Mouse (Mus musculus): ENCODE results near the gene Ada. TPM values are rescaled to one million over a fixed set of nuclear protein-coding genes. Genes with fewer than 3 reads are reported as not detected.
A peak's percentile ranks its signal among the peaks of the same experiment; 100 is the strongest.

Gene Ada
- total RNA-seq, 4 experiments from 2014 or later: 3.3 to 6.1 (median 5.3) TPM

DNA sequence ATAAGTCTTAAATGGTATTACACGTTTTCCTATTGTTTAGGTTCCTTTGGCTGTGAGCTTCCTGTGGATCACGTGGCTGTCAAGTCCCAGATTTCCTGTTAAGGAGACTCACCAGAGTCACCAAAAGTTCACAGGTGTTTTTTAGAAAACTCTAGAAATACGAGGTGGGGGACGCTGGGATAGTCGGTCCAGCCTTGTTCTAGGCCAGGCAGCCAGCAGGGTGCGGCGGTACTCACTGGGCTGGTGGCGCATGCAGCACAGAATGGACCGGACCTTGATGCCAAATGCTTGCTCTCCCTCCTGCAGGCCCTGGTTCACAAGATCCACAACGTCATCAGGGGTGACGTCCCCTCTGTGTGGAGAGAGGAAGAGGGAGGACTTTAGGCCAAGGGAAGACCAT is 18.0 kb downstream of the Ada start:
- no peak for DNase-seq

DNA sequence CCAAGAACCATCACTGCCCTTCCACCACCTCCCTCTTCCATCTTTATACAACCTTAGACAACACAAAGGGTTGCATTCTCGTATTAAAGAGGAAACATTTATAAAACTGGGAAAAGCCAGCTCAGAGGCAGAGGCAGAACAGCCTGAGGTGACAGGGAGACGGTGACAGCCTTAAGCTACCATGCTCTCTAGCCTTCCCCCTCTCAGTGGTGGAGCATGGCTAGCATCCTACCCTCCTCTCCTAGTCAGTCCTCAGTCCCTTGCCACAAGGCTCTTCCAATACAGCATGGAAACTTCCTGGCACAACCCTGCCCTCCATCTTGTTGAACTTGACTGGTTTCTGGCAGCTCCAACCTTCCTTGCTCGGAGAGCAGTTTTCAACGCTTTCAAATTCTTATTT is 21.7 kb downstream of the Ada start:
- DNase-seq: no peak

DNA sequence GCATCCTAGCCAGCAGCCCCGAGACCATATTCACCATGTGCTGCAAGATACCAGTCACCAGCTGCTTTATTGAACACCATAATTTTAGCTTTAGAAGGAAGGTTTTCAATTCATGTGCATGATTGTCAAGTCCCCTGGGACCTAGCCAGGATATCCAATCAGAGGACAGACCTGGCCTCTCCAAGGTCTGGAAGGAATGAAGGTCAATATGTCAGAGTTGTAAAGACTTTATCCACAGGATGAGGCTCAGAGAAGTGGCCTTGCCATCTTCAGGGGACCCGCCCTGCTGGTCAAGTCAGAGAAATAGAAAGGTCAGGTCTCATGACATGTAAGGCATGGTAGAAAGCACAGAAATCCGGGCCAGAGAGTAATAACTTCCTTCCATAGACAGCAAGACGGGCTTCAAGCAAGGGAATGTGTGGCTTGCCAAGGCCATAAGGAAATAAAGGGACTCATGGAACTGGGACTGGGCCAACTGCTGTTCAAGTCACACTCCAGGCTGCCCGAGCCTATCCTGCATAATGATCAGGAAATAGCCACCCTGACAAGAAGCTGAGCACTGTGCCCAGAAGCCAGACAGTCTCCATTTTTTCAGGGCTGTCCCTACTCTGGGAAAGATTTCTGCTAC is 23.2 kb downstream of the Ada start:
- DNase-seq: peak; percentile 34

DNA sequence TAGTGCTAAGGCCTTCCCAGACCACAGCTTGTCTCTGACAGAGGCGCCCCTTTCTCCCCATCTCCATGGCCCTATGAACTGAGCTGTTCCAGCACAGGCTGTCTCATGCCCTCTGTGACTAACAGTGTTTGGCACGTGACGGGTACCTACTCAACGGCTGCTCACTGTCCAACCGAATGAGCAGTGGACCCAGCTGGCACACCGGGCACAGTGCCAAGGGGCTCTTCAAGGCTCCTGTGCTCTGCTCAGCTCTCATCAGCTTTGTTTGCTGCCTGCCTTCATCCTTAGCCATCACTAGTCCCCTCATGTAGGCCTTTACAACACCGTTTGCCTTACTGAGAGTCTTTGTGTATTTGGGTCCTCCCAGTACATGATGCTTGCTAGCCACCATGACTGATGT is 27.5 kb downstream of the Ada start:
- DNase-seq: peak; percentile 70

DNA sequence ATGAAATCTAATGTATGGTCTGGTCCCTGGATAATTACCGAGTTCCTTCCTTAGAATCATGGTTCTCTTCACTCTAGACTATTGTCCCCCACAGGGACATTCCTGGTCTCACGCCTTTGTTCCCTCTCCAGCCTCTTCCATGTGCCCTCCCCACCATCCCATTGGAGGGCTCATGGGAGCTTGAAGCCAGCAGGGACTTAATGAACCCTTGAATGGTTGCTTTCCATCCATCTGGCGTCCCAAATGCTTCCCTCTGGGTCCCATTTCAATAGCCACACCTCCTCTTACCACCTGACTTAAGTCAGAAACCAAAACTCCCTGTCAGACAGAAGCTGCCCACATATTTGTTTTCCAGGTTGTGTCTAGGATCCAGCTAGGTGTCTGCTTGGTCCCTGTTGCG is 30.4 kb downstream of the Ada start:
- DNase-seq: no peak

DNA sequence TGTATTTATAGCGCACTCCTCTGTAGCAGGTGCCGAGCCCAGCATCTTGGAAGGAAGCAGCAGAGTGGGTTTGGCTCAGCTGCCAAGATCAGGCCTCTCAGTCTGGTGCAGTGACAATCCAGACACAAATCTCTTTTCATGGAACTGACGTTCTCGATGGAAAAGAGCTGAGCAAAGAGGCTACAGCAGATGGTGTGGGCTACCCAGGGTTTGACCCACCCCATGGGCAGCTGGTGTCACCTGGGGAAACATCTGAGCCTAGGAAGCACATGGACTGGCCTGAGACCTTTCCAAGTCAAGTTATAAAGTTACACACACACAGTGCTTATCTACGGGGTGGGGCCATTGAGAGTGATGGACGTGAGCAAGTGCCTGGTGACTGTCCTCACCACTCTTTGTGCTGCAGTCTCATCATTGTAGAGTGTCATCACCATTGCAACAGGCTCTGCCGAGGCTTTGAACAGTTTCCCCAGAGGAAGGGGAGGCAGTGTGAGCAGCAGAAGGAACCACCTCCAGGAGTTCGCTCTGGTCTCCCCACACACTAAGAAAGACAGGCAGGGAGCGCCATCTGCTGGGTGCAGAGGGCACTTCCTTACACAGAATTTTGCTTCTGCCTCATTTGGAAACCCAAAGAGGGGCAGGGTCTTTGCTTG is 31.0 kb downstream of the Ada start:
- DNase-seq: peak; percentile 57

DNA sequence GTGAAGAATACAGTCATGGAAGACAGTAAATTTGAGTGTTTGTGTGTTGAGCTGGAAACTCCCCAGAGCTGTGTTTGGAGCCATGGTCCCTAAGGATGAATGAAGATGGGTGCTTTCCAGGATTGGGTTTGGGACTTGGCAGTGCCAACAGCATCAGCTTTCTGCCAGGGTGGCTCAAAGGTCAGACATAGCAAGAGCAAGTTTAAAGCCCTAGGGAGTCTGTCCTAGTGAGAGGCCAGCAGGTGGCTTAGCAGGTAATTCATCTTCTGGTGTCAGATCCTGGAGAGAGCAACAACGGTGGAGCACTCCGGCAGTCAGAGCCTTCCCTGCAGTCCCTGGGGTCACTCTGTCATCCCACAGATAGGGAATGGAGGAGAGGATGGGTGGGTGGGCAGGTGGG is 31.5 kb downstream of the Ada start:
- DNase-seq: no peak

DNA sequence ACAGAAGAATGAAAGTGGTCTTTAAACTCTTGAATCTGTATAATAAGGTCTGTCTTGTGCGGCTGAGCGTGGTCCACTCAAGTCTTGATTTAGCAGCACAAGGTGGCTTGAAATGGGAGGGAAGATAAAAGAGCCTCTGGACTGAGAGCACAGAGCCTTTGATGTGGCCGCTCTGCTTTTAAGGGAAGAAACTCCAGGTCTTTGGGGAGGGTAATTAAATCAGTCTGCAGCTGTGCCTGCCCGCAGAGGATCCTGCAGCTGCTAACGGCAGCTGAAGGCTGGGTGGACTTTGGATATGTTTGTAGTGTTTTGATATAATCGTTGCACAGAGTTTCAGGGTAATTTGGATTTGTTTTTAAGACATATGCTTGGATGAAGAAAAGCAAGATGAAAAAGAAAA is 33.2 kb downstream of the Ada start:
- DNase-seq: no peak

DNA sequence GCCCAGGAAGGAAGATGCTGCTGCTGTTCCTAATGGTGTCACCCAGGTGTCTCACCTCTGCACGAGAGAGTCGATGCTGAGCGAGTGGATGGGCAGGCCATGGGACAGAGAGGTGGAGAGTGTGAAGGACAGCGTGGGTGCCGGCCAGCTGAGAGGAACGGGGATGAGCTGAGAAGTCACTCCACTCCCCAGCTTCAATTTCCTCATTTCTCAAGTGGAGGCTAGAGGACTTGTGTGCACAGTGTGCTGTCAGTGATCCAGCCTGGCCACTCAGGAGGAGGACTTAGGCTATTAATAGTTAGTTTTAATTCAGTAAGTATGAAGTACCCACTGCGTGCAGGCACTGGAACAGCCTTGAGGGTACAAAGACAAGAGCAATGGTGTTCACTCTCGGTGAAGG is 33.6 kb downstream of the Ada start:
- DNase-seq: no peak

DNA sequence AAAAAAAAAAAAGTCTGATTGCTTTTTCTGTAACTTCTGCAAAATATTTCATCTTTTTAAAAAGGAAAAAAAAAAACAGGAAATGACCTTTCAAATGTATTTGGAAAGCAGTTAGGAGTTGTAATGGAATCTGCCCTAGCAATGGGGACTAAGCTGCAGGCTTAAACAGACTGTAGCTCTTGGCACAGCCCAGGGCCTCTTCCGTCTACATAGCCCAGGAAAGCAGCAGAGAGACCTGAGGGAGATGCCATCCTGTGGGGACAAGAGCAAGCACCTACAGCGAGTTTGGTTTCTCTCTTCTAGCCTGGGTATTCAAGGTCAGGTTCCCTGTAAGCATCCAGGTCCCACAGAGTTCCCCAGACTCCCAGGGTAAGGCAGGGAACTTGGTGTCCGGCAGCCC is 36.7 kb downstream of the Ada start:
- DNase-seq: no peak

DNA sequence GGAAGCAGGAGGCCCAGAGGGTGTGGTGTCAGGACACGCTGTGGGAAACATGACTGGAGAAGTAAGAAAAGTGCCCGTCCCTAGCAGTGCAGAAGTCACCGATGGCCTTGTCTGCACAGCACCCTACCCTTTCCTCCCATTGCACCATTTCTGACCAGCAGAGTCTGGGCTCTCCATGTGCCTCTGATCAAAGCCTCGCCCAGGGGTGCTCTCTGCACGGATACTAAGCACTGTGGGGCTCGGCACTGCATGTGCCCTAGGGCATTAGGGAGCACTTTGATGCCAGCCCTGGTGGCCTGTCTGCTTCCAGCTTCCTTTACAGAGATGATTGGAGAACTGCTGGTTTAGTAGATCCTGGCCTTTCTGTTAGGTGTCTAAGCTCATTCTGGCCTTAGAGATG is 37.2 kb downstream of the Ada start:
- no peak for DNase-seq

DNA sequence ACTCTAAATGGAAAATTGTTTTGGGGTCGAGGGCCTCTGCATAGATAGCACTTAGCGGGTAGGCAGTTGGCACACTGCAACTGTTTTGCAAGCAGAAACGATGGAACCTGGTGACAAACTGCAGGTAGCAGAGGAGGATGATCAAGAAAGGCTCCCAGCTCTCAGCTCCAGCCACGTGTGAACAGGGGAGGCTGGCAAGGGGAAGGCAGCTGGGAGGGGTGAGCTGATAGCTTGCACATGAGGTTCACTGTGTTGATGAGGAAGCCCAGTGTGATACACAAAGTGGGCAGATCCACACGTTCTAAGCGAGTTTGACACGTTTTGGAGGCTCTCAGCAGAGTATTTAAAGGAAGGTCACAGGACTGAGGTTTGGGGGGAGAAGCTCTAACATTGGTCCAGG is 37.6 kb downstream of the Ada start:
- DNase-seq: no peak

DNA sequence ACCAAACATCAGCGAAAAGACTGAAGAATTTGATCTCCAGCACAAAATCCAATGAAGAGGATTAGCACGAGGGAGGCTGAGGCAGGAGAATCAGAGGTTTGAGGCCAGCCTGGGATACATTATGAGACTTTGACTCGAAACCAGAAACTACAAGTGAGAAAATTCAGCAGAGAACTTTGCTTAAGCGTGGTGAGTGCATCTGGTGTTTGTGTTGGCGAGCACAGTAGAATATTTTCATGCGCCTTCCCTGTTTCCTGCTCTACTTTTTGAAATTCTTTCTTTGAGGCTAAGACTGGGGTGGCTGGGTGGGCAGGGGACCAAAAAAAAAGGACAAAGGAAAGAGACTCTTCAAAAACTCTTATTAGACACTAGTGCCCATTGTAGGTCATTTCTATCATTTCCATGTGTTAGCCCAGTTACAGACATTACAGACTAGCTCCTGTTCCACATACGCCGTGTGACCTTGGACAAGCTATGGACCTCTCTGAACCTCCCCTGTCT is 38.6 kb downstream of the Ada start:
- DNase-seq: no peak

DNA sequence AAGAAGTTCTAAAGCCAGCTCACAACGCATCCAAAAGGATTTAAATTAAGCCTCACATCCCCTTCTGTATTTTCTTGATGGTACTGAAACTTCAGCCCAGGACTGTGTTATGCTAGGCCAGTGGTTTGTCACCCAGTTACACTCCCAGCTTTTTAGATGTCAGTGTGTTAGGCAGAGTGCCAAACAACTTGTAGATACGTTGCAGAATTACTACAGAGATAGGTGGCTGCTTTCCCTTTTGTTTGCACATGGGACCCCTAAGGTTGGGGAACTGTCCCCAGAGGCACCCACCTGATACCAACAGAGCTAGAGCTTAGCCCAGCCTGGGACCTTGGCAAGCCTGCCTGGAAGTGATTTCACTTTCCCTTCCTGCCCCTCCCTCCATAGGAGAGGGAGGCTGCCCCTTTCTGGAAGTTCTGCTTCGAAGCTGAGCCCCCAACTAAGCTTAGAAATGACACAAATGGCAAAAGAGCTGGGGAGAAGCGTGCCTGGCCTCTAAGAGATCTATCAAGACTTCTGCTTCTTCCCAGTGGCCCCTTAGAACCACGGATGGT is 39.4 kb downstream of the Ada start:
- DNase-seq: no peak

DNA sequence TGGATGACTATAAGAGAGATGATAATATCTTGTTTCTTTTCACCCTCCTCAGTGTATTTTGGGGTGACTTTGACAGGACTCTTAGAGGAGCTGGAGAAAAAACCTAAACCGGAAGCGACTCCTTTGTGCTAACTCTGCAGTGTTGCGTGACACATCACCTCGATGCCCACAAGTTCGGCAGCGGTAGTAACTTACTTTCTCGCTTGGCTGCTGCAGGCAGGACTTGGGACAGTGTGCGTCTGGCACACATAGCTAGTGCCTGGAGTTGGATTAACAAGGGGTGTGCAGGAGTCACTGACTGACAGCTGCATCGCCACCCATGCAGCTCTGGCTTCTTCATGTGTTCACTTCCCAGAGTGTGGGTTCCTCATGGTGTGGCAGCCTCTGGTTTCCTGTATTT is 40.0 kb downstream of the Ada start:
- DNase-seq: no peak

DNA sequence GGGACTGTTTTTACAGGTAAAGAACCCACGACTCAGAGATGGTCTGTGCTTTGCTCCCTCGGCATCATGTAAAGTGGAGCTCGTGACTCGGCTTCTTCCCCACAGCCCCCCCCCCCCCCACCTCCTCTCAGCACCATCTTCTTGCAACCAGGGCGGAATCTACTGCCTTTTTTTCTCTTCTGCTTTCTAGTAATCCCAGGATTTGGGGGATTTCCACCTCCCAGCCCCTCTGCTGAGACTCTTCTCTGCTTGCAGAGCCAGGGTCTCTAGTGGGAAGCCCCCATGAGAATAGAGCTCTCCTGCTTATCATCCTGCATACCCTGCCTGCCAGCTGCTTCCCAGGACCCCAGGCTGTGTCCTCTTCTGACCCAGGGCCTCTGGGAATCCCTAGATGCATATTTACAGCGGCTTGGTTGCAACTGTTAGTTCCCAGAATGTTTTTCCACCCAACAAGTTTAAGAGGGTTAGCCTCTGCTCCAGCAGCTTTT is 41.2 kb downstream of the Ada start:
- no peak for DNase-seq

DNA sequence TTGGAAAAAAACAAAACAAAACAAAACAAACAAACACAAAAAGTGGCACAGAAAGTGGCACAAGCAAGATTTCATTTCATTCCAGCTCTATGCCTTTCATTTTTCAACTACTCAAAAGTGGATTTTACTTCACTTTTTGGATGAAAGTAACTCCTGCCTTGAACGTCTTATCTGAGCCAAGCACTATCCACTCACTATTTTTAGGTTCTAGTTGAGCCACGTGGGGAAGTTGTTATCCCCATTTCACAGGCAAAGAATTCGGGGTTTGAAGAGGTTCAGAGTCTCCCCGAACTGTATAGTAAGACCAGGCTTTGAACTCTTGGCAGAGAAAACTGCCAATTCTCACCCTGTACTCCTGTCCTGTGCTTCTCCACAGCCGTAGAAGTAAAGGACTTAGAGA is 41.7 kb downstream of the Ada start:
- DNase-seq: no peak

DNA sequence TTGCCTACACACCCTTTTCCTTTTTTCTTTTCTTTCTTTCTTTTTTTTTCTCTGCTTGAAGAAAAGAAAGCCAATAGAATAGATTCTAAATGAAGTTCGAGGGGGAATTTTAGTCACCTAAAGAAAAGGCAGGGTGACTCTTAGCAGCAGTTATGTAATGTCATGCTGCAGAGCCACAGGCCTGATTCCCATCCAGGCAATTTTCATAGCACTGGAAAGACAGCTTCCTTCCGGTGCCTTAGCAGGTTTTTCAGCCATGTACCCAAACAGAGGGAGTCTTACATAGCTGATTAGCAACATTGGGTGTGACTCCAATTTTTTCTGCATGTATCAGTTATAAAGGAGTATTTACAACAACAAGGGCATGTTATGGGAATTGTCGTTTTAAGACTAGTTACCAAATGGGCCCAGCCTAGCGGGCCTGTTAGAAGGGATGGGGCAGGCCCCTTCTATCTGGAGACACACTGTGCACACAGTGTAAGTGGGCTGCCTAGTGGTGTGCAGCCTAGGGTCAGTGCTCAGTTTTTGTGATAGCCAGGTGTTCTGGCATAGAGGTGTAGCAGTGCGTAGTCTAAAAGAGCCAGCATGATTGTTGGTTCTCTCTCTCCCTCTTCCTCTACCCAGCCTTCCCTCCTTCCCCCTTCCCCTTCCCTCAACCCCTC is 46.3 kb downstream of the Ada start:
- DNase-seq: no peak

DNA sequence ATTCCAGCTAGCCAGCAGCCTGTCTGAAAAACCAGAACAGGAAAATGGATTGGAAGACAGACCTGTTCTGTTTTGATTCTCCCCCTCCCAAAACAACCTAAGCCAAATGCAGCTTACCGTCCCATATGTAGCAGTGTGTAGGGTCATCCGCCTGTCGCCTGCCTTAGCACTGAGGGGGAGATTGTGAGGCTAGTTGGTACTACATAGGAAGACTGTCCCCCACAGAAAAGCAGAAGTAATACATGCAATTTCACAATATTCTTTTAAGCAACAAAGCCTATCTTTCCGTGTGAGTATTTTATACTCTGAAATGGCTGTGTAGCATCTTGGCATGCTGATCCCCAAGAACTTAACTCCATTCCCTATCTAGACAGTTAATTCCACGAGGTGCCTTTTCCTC is 47.1 kb downstream of the Ada start:
- no peak for DNase-seq

DNA sequence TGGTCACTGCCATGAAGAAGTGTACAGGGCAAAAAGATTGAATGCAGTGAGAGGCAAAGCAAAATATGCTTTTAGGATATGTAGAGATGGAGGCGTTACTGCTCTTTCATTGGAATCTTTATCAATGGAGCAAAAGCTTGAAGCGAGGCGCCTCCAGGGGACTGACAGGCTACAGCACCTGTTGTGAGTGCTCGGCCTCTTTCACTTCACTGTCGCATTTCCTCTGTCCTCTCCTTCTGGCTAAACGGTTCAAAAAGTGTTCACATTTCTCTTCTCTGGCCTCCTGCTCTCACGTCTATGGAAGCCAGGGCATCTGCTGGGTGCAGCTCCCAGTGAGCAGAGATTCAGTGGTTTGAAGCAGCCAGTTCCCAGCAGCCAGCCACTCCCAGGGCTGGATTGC is 47.6 kb downstream of the Ada start:
- DNase-seq: no peak

DNA sequence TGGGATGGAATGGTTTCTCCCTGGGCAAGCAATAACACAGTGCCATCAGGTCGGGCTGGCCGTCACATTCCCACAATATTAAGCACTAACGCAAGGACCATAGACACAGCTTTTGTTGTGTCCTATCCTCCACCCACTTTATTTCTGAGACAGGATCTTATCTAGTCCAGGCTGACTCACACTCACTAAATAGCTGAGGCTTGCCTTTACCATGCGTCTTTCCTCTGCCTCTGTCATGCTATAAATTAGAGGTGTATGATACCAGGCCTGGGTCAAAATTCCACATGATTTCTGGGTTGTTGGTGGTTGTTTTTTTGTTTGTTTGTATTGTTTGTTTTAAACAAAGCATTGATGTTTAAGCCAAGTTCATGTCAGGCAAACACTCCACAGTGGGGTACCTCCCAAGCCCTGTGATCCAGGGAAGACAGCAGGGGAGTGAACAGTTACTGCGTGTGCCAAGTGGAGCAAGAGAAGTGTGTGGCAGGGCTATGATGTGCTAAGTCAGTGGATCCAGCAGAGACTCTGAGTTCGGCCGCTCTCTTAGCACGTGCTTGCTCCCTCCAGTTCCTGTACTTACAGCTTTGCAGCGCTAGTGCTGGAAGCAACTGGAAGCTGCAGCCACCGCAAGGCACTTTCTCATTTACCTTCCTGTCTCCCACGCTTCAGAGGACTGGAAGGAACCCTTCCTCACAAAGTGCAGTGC is 50.8 kb downstream of the Ada start:
- no peak for DNase-seq

DNA sequence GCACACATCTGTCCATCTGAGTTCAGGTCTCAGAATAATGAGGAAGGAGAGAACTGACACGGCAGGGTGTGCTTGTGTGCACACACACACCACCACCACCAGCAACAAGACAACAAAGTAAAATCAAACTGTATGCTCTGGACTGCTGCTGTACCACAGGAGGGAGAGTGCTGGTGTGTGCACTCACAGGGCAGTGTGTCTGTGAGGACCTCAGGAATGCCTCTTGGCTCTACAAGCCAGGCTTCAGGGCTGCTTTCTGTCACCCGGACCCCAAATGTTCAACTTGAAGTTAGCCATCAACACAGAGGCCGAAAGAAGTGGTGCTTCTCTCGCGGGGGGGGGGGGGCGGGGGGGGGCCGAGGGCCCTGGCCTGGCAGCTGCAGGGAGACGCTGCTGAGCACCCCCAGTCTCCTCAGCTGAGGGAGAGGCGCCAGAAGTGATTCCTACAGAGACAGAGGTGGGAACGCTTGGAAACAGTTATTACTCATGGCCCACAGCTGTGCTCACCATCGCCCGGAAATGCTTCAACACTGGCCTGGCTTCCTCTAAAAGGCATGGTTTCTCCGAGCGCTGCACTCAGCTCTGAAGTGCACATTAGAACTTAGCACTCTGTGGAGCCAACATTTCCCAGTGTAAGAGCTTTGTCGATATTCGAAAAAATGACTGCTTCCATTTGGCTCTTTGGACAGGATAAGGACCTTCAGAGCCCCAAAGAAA is 52.1 kb downstream of the Ada start:
- no peak for DNase-seq
